Mouse (Mus musculus) bone marrow, adult 2 months (tissue): Measurements from ENCODE around the gene Entr1.

Source experiments
- CTCF ChIP-seq: fragments of 200-500 bp; IDR thresholded peaks from 2 replicates; pipeline ENCODE4 v1.5.1; 2011; ENCODE audit warnings: low read length, control low read depth; ENCODE audit not compliant: control insufficient read depth, insufficient read depth
- POLR2A ChIP-seq: fragments of 200-500 bp; IDR thresholded peaks from 2 replicates; pipeline ENCODE4 v1.6.1; 2011; ENCODE audit warnings: low read depth, mild to moderate bottlenecking, control low read depth, low read length, borderline replicate concordance; ENCODE audit not compliant: control insufficient read depth

DNA sequence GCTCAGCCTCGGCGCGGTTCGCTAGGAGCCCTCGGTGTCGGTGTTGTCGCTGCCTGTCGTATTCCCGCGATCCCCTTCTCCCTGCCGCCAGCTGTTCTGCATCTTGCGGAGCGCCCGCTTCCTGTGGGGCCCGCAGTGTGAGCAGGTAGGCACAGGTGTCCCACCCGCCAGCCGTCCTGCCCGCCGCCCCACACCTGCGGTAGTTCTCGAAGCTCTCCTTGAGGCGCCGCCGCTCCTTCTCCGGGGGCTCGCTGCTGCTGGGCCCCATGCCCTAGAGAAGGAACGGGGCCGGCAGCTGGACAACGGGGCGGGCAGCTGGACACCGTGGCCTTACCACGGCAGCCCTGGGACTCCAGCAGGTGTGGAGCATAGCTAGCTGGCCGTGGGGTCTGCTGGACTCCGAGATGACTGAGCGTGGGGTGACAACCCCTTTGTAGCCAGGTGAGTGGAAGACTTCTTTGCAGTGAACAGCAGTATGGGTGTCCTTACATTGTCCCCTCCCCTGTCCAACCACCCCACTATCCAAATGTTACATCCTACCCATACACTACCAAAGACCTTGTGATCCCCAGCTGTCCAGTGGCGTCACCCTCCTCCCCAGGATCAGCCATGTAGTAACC, 36.7 kb downstream of the Entr1 start:
- TF ChIP-seq CTCF (no peak), POLR2A (no peak)
